Mouse (Mus musculus) lung, embryonic 14.5 days (tissue): Measurements from ENCODE around the gene Ush1c. TPM values are rescaled to one million over a fixed set of nuclear protein-coding genes. Genes with fewer than 3 reads are reported as not detected.
A peak's percentile ranks its signal among the peaks of the same experiment; 100 is the strongest.

Source experiments
- ATAC-seq: fragments of 200-750 bp; cut with Nextera tagmentation; 2 replicates; pipeline ENCODE4 v1.8.0; 2017; ENCODE audit warnings: mild to moderate bottlenecking, moderate TSS enrichment, moderate library complexity; ENCODE audit not compliant: insufficient read depth
- DNase-seq: peaks from one replicate; pipeline ENCODE4 v3.0.0-alpha.2; 2015
- H3K27ac ChIP-seq: fragments of 300-500 bp; sonication (generic); 2 replicates; pipeline ENCODE4 v1.5.1; 2014; ENCODE audit warnings: low read depth, mild to moderate bottlenecking, moderate library complexity
- H3K27me3 ChIP-seq: fragments of 300-500 bp; sonication (generic); 2 replicates; pipeline ENCODE4 v1.6.1; 2014; ENCODE audit warnings: low read length, control low read depth; ENCODE audit not compliant: insufficient read depth
- H3K36me3 ChIP-seq: fragments of 300-500 bp; sonication (generic); 2 replicates; pipeline ENCODE4 v1.6.1; 2014; ENCODE audit warnings: control low read depth; ENCODE audit not compliant: insufficient read depth
- H3K4me1 ChIP-seq: fragments of 300-500 bp; sonication (generic); 2 replicates; pipeline ENCODE4 v1.6.1; 2014; ENCODE audit warnings: antibody characterized with exemption, control low read depth; ENCODE audit not compliant: insufficient read depth
- H3K4me2 ChIP-seq: fragments of 300-500 bp; sonication (generic); 2 replicates; pipeline ENCODE4 v1.6.1; 2014; ENCODE audit warnings: mild to moderate bottlenecking
- H3K4me3 ChIP-seq: fragments of 300-500 bp; sonication (generic); 2 replicates; pipeline ENCODE4 v1.5.1; 2014; ENCODE audit warnings: low read depth, low read length
- H3K9ac ChIP-seq: fragments of 300-500 bp; sonication (generic); 2 replicates; pipeline ENCODE4 v1.6.1; 2014
- H3K9me3 ChIP-seq: fragments of 300-500 bp; sonication (generic); 2 replicates; pipeline ENCODE4 v1.6.1; 2016; ENCODE audit warnings: low read depth, low read length, control low read depth
- CTCF ChIP-seq: IDR thresholded peaks from 2 replicates; pipeline ENCODE4 v1.5.1; 2016; ENCODE audit warnings: antibody characterized with exemption, low read depth
- WGBS: fragments of 180-500 bp; shearing (Covaris S2); extraction: QIAGEN DNeasy Blood & Tissue Kit; methylation state at CpG from one replicate; pipeline ENCODE4 v1.1.7; 2014; 5-methylcytosine and 5-hydroxymethylcytosine counted together
- polyA plus RNA-seq: library from polyadenylated mRNA; unstranded; fragments of >200 nt; fragmentation: Nextera tagmentation; extraction: Ambion mirVana; gene quantifications from 2 replicates; pipeline ENCODE4 v1.2.1, GENCODE M21; 2014

Gene Ush1c
- polyA plus RNA-seq, 1 experiment from 2014 or later: 0.22 TPM

- no peak for DNase-seq
- H3K9ac ChIP-seq: no peak overlapping the region
- no peak overlapping the region for H3K4me3 ChIP-seq
- no peaks in the 10 kb centered on the region for H3K4me1 ChIP-seq
- H3K9me3 ChIP-seq: no peaks in the 10 kb centered on the region
- WGBS: 69% methylated on average over 15 of the region's 15 CpGs
- H3K4me2 ChIP-seq: no peak overlapping the region
- no peak for ATAC-seq
- no peaks in the 10 kb centered on the region for H3K27me3 ChIP-seq
- TF ChIP-seq CTCF: no peak
- no peak overlapping the region for H3K27ac ChIP-seq
- H3K36me3 ChIP-seq: no peaks in the 10 kb centered on the region
Measured at GRCm38 (mm10) chr7:46236363-46236762, 1.9 kb downstream of the Ush1c start.

- no peak for TF ChIP-seq CTCF
- no peak for ATAC-seq
- no peaks in the 10 kb centered on the region for H3K9me3 ChIP-seq
- no peaks in the 10 kb centered on the region for H3K4me1 ChIP-seq
- no peaks in the 10 kb centered on the region for H3K27me3 ChIP-seq
- WGBS: 63% methylated on average over 18 of the region's 18 CpGs
- H3K4me3 ChIP-seq: no peak overlapping the region
- H3K9ac ChIP-seq: no peak overlapping the region
- no peak overlapping the region for H3K27ac ChIP-seq
- DNase-seq: no peak
- H3K4me2 ChIP-seq: no peak overlapping the region
- H3K36me3 ChIP-seq: no peaks in the 10 kb centered on the region
Measured at GRCm38 (mm10) chr7:46235948-46236347, 2.4 kb downstream of the Ush1c start.

- no peak overlapping the region for H3K4me2 ChIP-seq
- WGBS: 54% methylated on average over 4 of the region's 4 CpGs
- no peak overlapping the region for H3K4me3 ChIP-seq
- H3K9me3 ChIP-seq: no peaks in the 10 kb centered on the region
- no peak for ATAC-seq
- no peak overlapping the region for H3K9ac ChIP-seq
- DNase-seq: peak; percentile 56
- TF ChIP-seq CTCF: no peak
- no peaks in the 10 kb centered on the region for H3K36me3 ChIP-seq
- H3K27ac ChIP-seq: no peak overlapping the region
- H3K27me3 ChIP-seq: no peaks in the 10 kb centered on the region
- H3K4me1 ChIP-seq: no peaks in the 10 kb centered on the region
Measured at GRCm38 (mm10) chr7:46226936-46227335, 11.4 kb downstream of the Ush1c start.

- no peaks in the 10 kb centered on the region for H3K27me3 ChIP-seq
- no peak overlapping the region for H3K27ac ChIP-seq
- WGBS: 24% methylated on average over 7 of the region's 7 CpGs
- H3K4me2 ChIP-seq: no peak overlapping the region
- no peak overlapping the region for H3K4me3 ChIP-seq
- peak; percentile 81 for TF ChIP-seq CTCF
- no peaks in the 10 kb centered on the region for H3K9me3 ChIP-seq
- no peaks in the 10 kb centered on the region for H3K36me3 ChIP-seq
- DNase-seq (peak; percentile 73), ATAC-seq (no peak)
- no peaks in the 10 kb centered on the region for H3K4me1 ChIP-seq
- H3K9ac ChIP-seq: no peak overlapping the region
Measured at GRCm38 (mm10) chr7:46226253-46226652, 12.1 kb downstream of the Ush1c start.

- Histone ChIP-seq H3K27ac (no peak overlapping the region), H3K9ac (no peak overlapping the region), H3K9me3 (no peaks in the 10 kb centered on the region), H3K4me2 (no peak overlapping the region), H3K36me3 (no peaks in the 10 kb centered on the region), H3K27me3 (no peaks in the 10 kb centered on the region), H3K4me1 (no peaks in the 10 kb centered on the region), H3K4me3 (no peak overlapping the region)
- WGBS: 52% methylated on average over 8 of the region's 8 CpGs
- ATAC-seq (no peak), DNase-seq (no peak)
- no peak for TF ChIP-seq CTCF
Measured at GRCm38 (mm10) chr7:46220591-46221129, 17.6 kb downstream of the Ush1c start.

- ATAC-seq: no peak
Measured at GRCm38 (mm10) chr7:46218415-46218814, 19.9 kb downstream of the Ush1c start.

GRCm38 (mm10) chr7:46216481-46216880, 21.8 kb downstream of the Ush1c start:
- Histone ChIP-seq H3K27ac (no peak overlapping the region), H3K4me1 (no peaks in the 10 kb centered on the region), H3K36me3 (no peaks in the 10 kb centered on the region), H3K27me3 (no peaks in the 10 kb centered on the region), H3K4me2 (no peak overlapping the region), H3K9ac (no peak overlapping the region), H3K4me3 (no peak overlapping the region), H3K9me3 (no peaks in the 10 kb centered on the region)
- DNase-seq (no peak), ATAC-seq (no peak)
- 59% methylated on average over 2 of the region's 2 CpGs for WGBS
- TF ChIP-seq CTCF: no peak

More at GRCm38 (mm10) chr7:46218415-46218814, 19.9 kb downstream of the Ush1c start:
- no peak overlapping the region for H3K4me2 ChIP-seq
- no peak overlapping the region for H3K9ac ChIP-seq
- no peaks in the 10 kb centered on the region for H3K9me3 ChIP-seq
- no peaks in the 10 kb centered on the region for H3K4me1 ChIP-seq
- peak; percentile 27 for DNase-seq
- 10% methylated on average over 11 of the region's 11 CpGs for WGBS
- H3K36me3 ChIP-seq: no peaks in the 10 kb centered on the region
- no peaks in the 10 kb centered on the region for H3K27me3 ChIP-seq
- no peak overlapping the region for H3K27ac ChIP-seq
- no peak for TF ChIP-seq CTCF
- no peak overlapping the region for H3K4me3 ChIP-seq

- Histone ChIP-seq H3K36me3 (no peaks in the 10 kb centered on the region), H3K4me3 (no peak overlapping the region), H3K4me2 (no peak overlapping the region), H3K27me3 (no peaks in the 10 kb centered on the region), H3K9me3 (no peaks in the 10 kb centered on the region), H3K9ac (no peak overlapping the region), H3K27ac (no peak overlapping the region), H3K4me1 (no peaks in the 10 kb centered on the region)
- TF ChIP-seq CTCF: no peak
- ATAC-seq (no peak), DNase-seq (no peak)
- WGBS: 77% methylated on average over 6 of the region's 6 CpGs
Measured at GRCm38 (mm10) chr7:46210276-46210675, 28.0 kb downstream of the Ush1c start.
